11 mouse cellular contexts compared by ENCODE assay signal in genomic region chr3:135713016-135713950, GRCm38 (mm10). TPM values are rescaled to one million over a fixed set of nuclear protein-coding genes. Genes with fewer than 3 reads are reported as not detected.
DNase-seq lines count a peak whose midpoint lies in the region; ATAC-seq and TF ChIP-seq lines count a peak whose summit lies in the region.
"Had no signal": no experiment of that assay in that cellular context is flagged by ENCODE, and none has a peak within 500 bp of the region (broad histone marks: within the 10 kb centered on the region; RNA-seq: fewer than 3 reads in every experiment).

No protein-coding gene starts in this region.

- no peak overlapping the region for H3K4me2 ChIP-seq in embryonic facial prominence, embryonic 11.5 days (ENCODE audit: low read depth, low read length)
- H3K4me2 ChIP-seq: embryonic facial prominence, embryonic 13.5 days; hindbrain, embryonic 15.5 days; lung, embryonic 15.5 days had no signal

- peak; percentile 72 for DNase-seq in embryonic facial prominence, embryonic 11.5 days (ENCODE audit: low spot score)
- no peak for DNase-seq in embryonic facial prominence, embryonic 10.5 days (ENCODE audit: low spot score)
- DNase-seq in layer of hippocampus, adult 2 months (ENCODE audit: low spot score in 2 of 2), result peak in 1 of 2 experiments; percentile 45
- DNase-seq in layer of hippocampus, adult 8-10 months (ENCODE audit: low spot score in 2 of 2), result no peak
- no peak for DNase-seq in left cerebral cortex, adult 11 months (ENCODE audit: low spot score)
- DNase-seq in left cerebral cortex, adult 8-10 months (ENCODE audit: low spot score in 2 of 2), result no peak

- peak; percentile 74 for TF ChIP-seq CTCF in layer of hippocampus, adult 2 months (conservative IDR thresholded peaks at IDR 0.05)

- no peak overlapping the region for H3K27ac ChIP-seq in embryonic facial prominence, embryonic 11.5 days (replicated peaks; ENCODE audit: low read depth, low read length)
- H3K27ac ChIP-seq in embryonic facial prominence, embryonic 10.5 days (replicated peaks), result no peak overlapping the region
- no peak overlapping the region for H3K27ac ChIP-seq in layer of hippocampus, adult 2 months
- H3K27ac ChIP-seq: embryonic facial prominence, embryonic 13.5 days; hindbrain, embryonic 15.5 days; lung, embryonic 15.5 days had no signal

- no peaks in the 10 kb centered on the region for H3K9me3 ChIP-seq in embryonic facial prominence, embryonic 11.5 days (replicated peaks; ENCODE audit: control insufficient read depth, low read length)
- H3K9me3 ChIP-seq in embryonic facial prominence, embryonic 10.5 days, result no peaks in the 10 kb centered on the region
- H3K9me3 ChIP-seq: embryonic facial prominence, embryonic 13.5 days; hindbrain, embryonic 15.5 days; lung, embryonic 15.5 days had no signal

- WGBS in embryonic facial prominence, embryonic 11.5 days, result 49% methylated on average over 3 of the region's 4 CpGs
- 38% methylated on average over 4 of the region's 4 CpGs for WGBS in embryonic facial prominence, embryonic 10.5 days

- ATAC-seq in embryonic facial prominence, embryonic 11.5 days (replicated peaks; ENCODE audit: insufficient number of reproducible peaks, low FRiP score, low TSS enrichment, low read depth), result no peak
- peak; percentile 71 for ATAC-seq in CD4-positive, CD25-positive, alpha-beta regulatory T cell, adult 4 months
- ATAC-seq in granulocyte monocyte progenitor cell, adult 5-6 weeks (replicated peaks; ENCODE audit: poor library complexity, severe bottlenecking), result 0 out of 2 replicates have a peak, but pooled peaks have one; percentile 30

- no peaks in the 10 kb centered on the region for H3K4me1 ChIP-seq in embryonic facial prominence, embryonic 11.5 days (ENCODE audit: control insufficient read depth, insufficient read depth, low read length)
- no peaks in the 10 kb centered on the region for H3K4me1 ChIP-seq in embryonic facial prominence, embryonic 10.5 days
- H3K4me1 ChIP-seq: embryonic facial prominence, embryonic 13.5 days; hindbrain, embryonic 15.5 days; lung, embryonic 15.5 days had no signal

- no peak overlapping the region for H3K4me3 ChIP-seq in embryonic facial prominence, embryonic 11.5 days (ENCODE audit: low read depth, low read length)
- H3K4me3 ChIP-seq in embryonic facial prominence, embryonic 10.5 days, result no peak overlapping the region
- H3K4me3 ChIP-seq in layer of hippocampus, adult 2 months, result no peak overlapping the region
- H3K4me3 ChIP-seq: embryonic facial prominence, embryonic 13.5 days; hindbrain, embryonic 15.5 days; lung, embryonic 15.5 days had no signal

- no peaks in the 10 kb centered on the region for H3K27me3 ChIP-seq in embryonic facial prominence, embryonic 11.5 days (ENCODE audit: control insufficient read depth, insufficient read depth, low read length)
- H3K27me3 ChIP-seq in embryonic facial prominence, embryonic 10.5 days (replicated peaks; ENCODE audit: low read depth, poor library complexity, severe bottlenecking), result no peaks in the 10 kb centered on the region
- H3K27me3 ChIP-seq: embryonic facial prominence, embryonic 13.5 days; hindbrain, embryonic 15.5 days; lung, embryonic 15.5 days had no signal

- no peaks in the 10 kb centered on the region for H3K36me3 ChIP-seq in embryonic facial prominence, embryonic 11.5 days (replicated peaks; ENCODE audit: control insufficient read depth, insufficient read depth, low read depth, low read length)
- H3K36me3 ChIP-seq in embryonic facial prominence, embryonic 10.5 days (replicated peaks), result no peaks in the 10 kb centered on the region
- H3K36me3 ChIP-seq: embryonic facial prominence, embryonic 13.5 days; hindbrain, embryonic 15.5 days; lung, embryonic 15.5 days had no signal

- H3K9ac ChIP-seq in embryonic facial prominence, embryonic 11.5 days (replicated peaks; ENCODE audit: low read length), result no peak overlapping the region
- H3K9ac ChIP-seq: embryonic facial prominence, embryonic 13.5 days; hindbrain, embryonic 15.5 days; lung, embryonic 15.5 days had no signal

RNA-seq across cellular contexts. Expression of gene Nfkb1, which starts 21.9 kb away (rescaled TPM):
- polyA plus RNA-seq in embryonic facial prominence, embryonic 11.5 days (2014; fragmentation: Nextera tagmentation; extraction: Ambion mirVana), result 14.2 and 18.9 TPM in 2 replicates
- 12.7 and 13.3 TPM in 2 replicates for polyA plus RNA-seq in embryonic facial prominence, embryonic 10.5 days (2016; fragmentation: Nextera tagmentation; extraction: Ambion mirVana)
- total RNA-seq in layer of hippocampus, adult 2 months (2021), result 10 to 100 TPM; 23.0 to 27.9 TPM
- total RNA-seq in layer of hippocampus, adult 8-10 months (2022), result 10 to 100 TPM; 23.0 to 30.7 (median 29.0) TPM
- polyA plus RNA-seq in CD4-positive, CD25-positive, alpha-beta regulatory T cell, adult 4 months (2017; shearing (Covaris generic)), result 100 to 1,000 TPM in 1 of 2 experiments, 10 to 100 TPM in 1; 81.1 to 109 TPM
- 100 and 112 TPM in 2 replicates for total RNA-seq in granulocyte monocyte progenitor cell, adult 5-6 weeks (2014; fragmentation: Nextera tagmentation)
- total RNA-seq in granulocyte monocyte progenitor cell, adult 5-6 weeks (2017), result 104 and 117 TPM in 2 replicates
- 10 to 100 TPM; 21.1 to 24.1 (median 22.6) TPM for total RNA-seq in left cerebral cortex, adult 8-10 months (2022)
